Mouse (Mus musculus): ENCODE measurements at regions not wholly inside any gene's neighbourhood (a gene's known extent, or its start where the extent isn't known, plus 50 kb on each side); places are given as distances from the start of the nearest gene placed in this dataset.

- TF ChIP-seq CTCF (IDR thresholded peaks at IDR 0.05; ENCODE audit: borderline replicate concordance, insufficient read depth, low read depth, low read length) (no peak), POLR2A (IDR thresholded peaks at IDR 0.05; ENCODE audit: borderline replicate concordance, insufficient read depth, low read length) (no peak)
These were observed 594.4 kb upstream of the Cdh5 start for GRCm38 (mm10) chr8:103507068-103507467.
